Mouse (Mus musculus): ENCODE measurements around the gene Kif18a. TPM values are rescaled to one million over a fixed set of nuclear protein-coding genes. Genes with fewer than 3 reads are reported as not detected.

Kif18a gene
- polyA plus RNA-seq, 1 experiment from 2014 or later = 28.2 TPM

DNA sequence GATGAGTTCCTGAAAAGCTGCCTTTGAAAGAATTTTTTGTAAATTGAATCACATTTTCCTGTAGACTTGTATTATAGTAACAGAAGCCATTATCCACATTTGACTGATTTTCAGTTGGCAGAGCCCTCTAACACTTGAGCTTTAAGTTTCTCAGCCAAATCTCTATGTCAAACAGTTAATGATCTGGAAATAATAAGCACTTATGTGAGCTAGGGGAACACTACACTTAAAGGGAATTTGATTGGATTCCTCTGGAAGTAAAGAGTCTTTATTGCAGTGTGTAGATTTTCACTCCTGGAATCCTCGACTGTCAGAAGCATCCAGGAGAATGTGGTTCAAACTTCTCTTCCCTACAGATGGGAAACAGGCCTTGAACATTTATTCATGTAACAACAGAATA, 105.7 kb downstream of the Kif18a start:
- Histone ChIP-seq H3K27me3 (no peaks in the 10 kb centered on the region), H3K27ac (no peak overlapping the region), H3K9me3 (replicated peaks) (no peaks in the 10 kb centered on the region), H3K9ac (no peak overlapping the region), H3K36me3 (ENCODE audit: poor library complexity, severe bottlenecking) (no peaks in the 10 kb centered on the region), H3K4me2 (no peak overlapping the region), H3K4me3 (no peak overlapping the region), H3K4me1 (peaks cover 11% of the 10 kb centered on the region)
- 12% methylated on average over 1 of the region's 1 CpGs for WGBS
- ATAC-seq = no peak

DNA sequence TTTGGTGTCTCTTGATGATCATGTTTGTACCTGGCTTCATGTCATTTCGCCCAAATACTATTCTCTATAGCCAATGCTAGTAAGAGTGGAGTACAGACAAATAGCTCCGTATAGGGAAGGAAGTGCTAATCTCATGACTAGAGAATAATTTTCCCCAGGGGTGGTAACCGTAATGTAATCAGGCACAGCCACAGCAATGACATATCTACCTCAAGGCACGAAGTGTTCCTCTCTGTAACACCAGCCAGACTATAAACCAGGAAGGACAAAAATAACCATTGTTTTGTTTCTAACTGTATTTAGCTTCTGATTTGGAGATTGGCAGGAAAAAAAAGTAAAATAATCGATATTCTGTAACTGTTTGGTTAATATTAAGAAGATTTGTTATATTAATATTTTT, 108.2 kb downstream of the Kif18a start:
- ATAC-seq = no peak
- Histone ChIP-seq H3K9me3 (replicated peaks) (no peaks in the 10 kb centered on the region), H3K4me1 (peaks cover 11% of the 10 kb centered on the region), H3K27ac (no peak overlapping the region), H3K9ac (no peak overlapping the region), H3K36me3 (ENCODE audit: poor library complexity, severe bottlenecking) (no peaks in the 10 kb centered on the region), H3K27me3 (no peaks in the 10 kb centered on the region), H3K4me3 (no peak overlapping the region), H3K4me2 (no peak overlapping the region)
- WGBS = 86% methylated on average over 5 of the region's 5 CpGs

DNA sequence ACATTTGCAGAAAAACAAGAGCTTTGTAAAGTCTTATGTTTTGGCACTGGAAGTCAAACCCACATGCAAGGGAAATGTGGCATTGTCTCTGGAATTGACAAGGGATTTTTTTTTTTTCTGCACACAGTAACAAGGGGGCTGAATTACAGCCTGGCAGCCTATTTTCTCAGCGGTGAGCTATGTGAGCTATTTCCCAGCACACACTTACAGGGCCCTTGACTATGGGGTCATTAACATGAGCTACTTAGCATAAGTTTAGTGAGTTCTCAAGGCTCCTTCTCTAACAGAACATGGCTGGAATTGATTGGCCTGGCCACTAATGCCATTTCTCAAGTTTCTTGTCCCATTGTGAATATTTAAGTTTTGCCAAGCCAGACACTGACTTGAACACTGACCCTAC, 109.4 kb downstream of the Kif18a start:
- Histone ChIP-seq H3K4me1 (peaks cover 11% of the 10 kb centered on the region), H3K27me3 (no peaks in the 10 kb centered on the region), H3K36me3 (ENCODE audit: poor library complexity, severe bottlenecking) (no peaks in the 10 kb centered on the region), H3K4me2 (no peak overlapping the region), H3K27ac (no peak overlapping the region), H3K9me3 (replicated peaks) (no peaks in the 10 kb centered on the region), H3K4me3 (no peak overlapping the region), H3K9ac (no peak overlapping the region)
- ATAC-seq = peak; percentile 87
- WGBS = 24% methylated on average over 1 of the region's 1 CpGs

Other genes with a start within 250 kb of the Kif18a start
- gene Mettl15, start within 50 bp of the Kif18a start, polyA plus RNA-seq (2015; fragmentation: Nextera tagmentation; extraction: Ambion mirVana) = 9.6 and 12.1 TPM in 2 replicates

Data from forebrain, embryonic 13.5 days (tissue).